Mouse (Mus musculus) urinary bladder, postnatal 4 days (tissue): Measurements from ENCODE around the gene Defa33.
"Not testable (repeated sequence)": the region's sequence is repeated elsewhere in the genome, so short reads cannot be mapped to it uniquely, and the experiment has no call there.

Experiments used
- DNase-seq, 2 experiments: peaks; one replicate each; pipeline ENCODE4 v3.0.0; 2021 to 2022; ENCODE audit warnings: low spot score in 2 of 2

Defa33 gene

GRCm38 (mm10) chr8:21391511-21391910 lies at the start of gene Defa33:
Gene Defa33 (plus strand): TSS chr8:21391811.
- DNase-seq, result not testable (repeated sequence)

GRCm38 (mm10) chr8:21378215-21378614 lies 13.4 kb upstream of the Defa33 start, which contains the start of gene Defa2:
Gene Defa2 (plus strand): TSS chr8:21378515.
- not testable (repeated sequence) for DNase-seq

GRCm38 (mm10) chr8:21427111-21427510 lies 35.5 kb downstream of the Defa33 start, which contains the start of gene Defa36:
Gene Defa36 (plus strand): TSS chr8:21427411.
- not testable (repeated sequence) for DNase-seq
